Mouse (Mus musculus) liver, adult 2 months (tissue): ENCODE measurements at regions not wholly inside any gene's neighbourhood (a gene's known extent, or its start where the extent isn't known, plus 50 kb on each side); places are given as distances from the start of the nearest gene placed in this dataset.

Experiments used
- DNase-seq: peaks from one replicate; pipeline ENCODE4 v3.0.0-alpha.2; 2011; ENCODE audit warnings: low read depth, low spot score; ENCODE audit errors: extremely low read depth
- H3K27ac ChIP-seq: fragments of 200-500 bp; replicated peaks from 2 replicates; pipeline ENCODE4 v1.5.1; 2012; ENCODE audit warnings: low read depth, mild to moderate bottlenecking, control low read depth, inconsistent platforms, low read length; ENCODE audit not compliant: insufficient read depth
- H3K27me3 ChIP-seq: fragments of 200-500 bp; 2 replicates; pipeline ENCODE4 v1.6.1; 2012; ENCODE audit warnings: mild to moderate bottlenecking, moderate library complexity, low read length, inconsistent platforms; ENCODE audit not compliant: control insufficient read depth, insufficient read depth
- H3K36me3 ChIP-seq: fragments of 200-500 bp; 2 replicates; pipeline ENCODE4 v1.6.1; 2012; ENCODE audit warnings: low read length, inconsistent platforms; ENCODE audit not compliant: control insufficient read depth, insufficient read depth
- H3K4me1 ChIP-seq: fragments of 200-500 bp; 2 replicates; pipeline ENCODE4 v1.6.1; 2011; ENCODE audit warnings: low read length; ENCODE audit not compliant: control insufficient read depth, insufficient read depth
- H3K4me3 ChIP-seq: fragments of 200-500 bp; 2 replicates; pipeline ENCODE4 v1.5.1; 2011; ENCODE audit warnings: low read depth, mild to moderate bottlenecking, control low read depth, low read length, moderate library complexity; ENCODE audit not compliant: insufficient read depth
- H3K79me2 ChIP-seq: fragments of 200-500 bp; 2 replicates; pipeline ENCODE4 v1.6.1; 2012; ENCODE audit warnings: inconsistent platforms, mild to moderate bottlenecking, low read length, moderate library complexity; ENCODE audit not compliant: control insufficient read depth, insufficient read depth
- H3K9ac ChIP-seq: fragments of 200-500 bp; 2 replicates; pipeline ENCODE4 v1.6.1; 2012; ENCODE audit warnings: low read depth, mild to moderate bottlenecking, control low read depth, inconsistent platforms, low read length
- CTCF ChIP-seq: fragments of 200-500 bp; IDR thresholded peaks from 2 replicates; pipeline ENCODE4 v1.5.1; 2011; ENCODE audit warnings: low read depth, low read length, control low read depth
- POLR2A ChIP-seq: fragments of 200-500 bp; IDR thresholded peaks from 2 replicates; pipeline ENCODE4 v1.6.1; 2011; ENCODE audit warnings: low read length, control low read depth; ENCODE audit not compliant: insufficient read depth; ENCODE audit errors: extremely low read depth
- WGBS: fragments of 180-500 bp; shearing (Covaris S2); methylation state at CpG from one replicate; pipeline ENCODE4 v1.1.7; 2018; 5-methylcytosine and 5-hydroxymethylcytosine counted together

DNA sequence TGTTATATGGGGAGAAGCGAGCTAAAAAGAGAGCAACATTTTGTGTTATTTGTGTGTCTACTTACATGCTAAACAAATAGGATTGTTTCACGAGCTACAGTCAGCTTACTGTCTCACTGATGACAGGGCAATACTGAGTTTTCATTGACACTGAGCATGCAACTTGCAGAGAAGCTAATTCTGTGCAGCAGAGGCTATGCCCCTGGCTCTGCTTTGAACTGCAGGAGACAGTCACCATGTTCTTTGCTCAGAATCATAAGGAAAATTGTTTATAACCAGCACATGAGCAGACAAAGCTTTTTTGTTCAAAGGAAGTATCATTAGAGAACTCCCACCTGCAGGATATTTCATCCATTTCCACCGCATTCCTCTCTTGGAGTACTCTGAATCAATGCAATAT, 280.8 kb upstream of the Gm9747 start:
- no peaks in the 10 kb centered on the region for H3K36me3 ChIP-seq
- H3K27me3 ChIP-seq: no peaks in the 10 kb centered on the region
- no peaks in the 10 kb centered on the region for H3K79me2 ChIP-seq
- DNase-seq: no peak
- H3K4me3 ChIP-seq: no peak overlapping the region
- peaks cover 11% of the 10 kb centered on the region for H3K4me1 ChIP-seq
- 90% methylated on average over 3 of the region's 3 CpGs for WGBS
- TF ChIP-seq CTCF (no peak), POLR2A (no peak)
- H3K27ac ChIP-seq: no peak overlapping the region
- H3K9ac ChIP-seq: no peak overlapping the region

DNA sequence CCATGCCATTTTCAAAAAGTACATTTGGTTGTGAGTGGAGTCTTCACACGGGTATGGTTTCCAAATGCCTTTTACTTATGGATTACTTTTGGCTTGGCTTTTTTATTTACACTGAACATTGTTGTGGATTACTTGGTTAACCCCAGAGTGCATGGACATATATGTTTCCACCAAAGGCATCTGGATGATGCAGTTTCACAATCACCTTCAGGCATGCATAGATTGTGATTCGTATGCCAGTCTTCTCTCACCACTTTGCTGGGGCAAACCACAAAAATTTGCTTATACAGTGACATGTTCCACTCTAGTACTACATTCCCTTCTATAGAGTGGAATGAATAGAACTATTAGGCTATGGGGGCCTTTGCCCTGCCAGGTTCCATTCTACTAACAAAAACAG, 278.4 kb upstream of the Gm9747 start:
- peaks cover 9% of the 10 kb centered on the region for H3K4me1 ChIP-seq
- no peaks in the 10 kb centered on the region for H3K27me3 ChIP-seq
- WGBS: 84% methylated on average over 2 of the region's 2 CpGs
- no peak overlapping the region for H3K9ac ChIP-seq
- H3K4me3 ChIP-seq: no peak overlapping the region
- TF ChIP-seq CTCF (no peak), POLR2A (no peak)
- no peak for DNase-seq
- no peaks in the 10 kb centered on the region for H3K79me2 ChIP-seq
- H3K36me3 ChIP-seq: no peaks in the 10 kb centered on the region
- H3K27ac ChIP-seq: no peak overlapping the region

DNA sequence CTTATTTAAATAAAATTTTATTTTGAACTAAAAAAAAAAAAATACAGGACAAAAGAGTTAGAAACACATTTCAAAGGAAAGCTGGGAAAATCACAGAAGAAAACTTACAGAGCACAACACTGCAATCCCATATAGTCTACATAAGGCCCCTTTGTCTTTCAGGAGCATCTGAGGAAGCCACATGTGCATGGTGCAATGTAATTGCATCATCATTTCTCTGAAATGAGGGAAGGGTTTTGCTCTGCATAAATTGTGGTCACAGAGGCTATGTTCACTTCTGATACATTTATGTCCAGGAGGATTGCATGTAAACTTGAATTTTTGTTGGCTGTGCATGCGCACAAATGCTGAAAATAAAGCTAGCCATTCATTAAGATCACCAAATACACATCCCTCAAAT, 265.9 kb upstream of the Gm9747 start:
- Histone ChIP-seq H3K27me3 (no peaks in the 10 kb centered on the region), H3K27ac (no peak overlapping the region), H3K4me3 (no peak overlapping the region), H3K36me3 (no peaks in the 10 kb centered on the region), H3K4me1 (peaks cover 3% of the 10 kb centered on the region), H3K9ac (no peak overlapping the region), H3K79me2 (no peaks in the 10 kb centered on the region)
- no peak for TF ChIP-seq CTCF
- no peak for TF ChIP-seq POLR2A
- DNase-seq: no peak
- WGBS: 96% methylated on average over 1 of the region's 1 CpGs

DNA sequence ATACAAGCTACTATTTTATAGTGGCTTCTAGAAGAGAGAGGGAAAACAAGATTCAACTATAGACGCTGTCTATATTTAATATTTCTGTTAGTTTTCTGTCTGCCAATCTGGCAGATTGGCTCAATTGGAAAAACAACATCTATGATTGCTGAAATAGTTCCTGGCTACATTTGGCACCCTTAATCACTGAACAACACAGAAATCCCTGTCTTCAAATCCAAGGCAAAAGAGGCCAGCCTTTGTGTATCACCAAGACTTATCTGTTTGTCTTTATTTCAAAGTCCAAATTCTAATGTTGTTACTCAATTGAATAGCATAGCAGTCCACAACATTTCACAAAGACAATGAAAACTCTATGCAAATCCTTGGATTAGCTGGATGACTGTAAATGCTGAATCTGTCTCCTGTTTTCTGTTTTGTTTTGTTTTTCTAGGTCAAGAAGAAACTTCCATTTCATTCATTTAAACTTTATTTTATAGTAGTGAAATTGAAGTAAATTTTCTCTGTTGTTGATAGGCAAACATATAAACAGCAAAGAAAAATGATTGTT, 265.1 kb upstream of the Gm9747 start:
- WGBS: 22% methylated on average over 1 of the region's 1 CpGs

DNA sequence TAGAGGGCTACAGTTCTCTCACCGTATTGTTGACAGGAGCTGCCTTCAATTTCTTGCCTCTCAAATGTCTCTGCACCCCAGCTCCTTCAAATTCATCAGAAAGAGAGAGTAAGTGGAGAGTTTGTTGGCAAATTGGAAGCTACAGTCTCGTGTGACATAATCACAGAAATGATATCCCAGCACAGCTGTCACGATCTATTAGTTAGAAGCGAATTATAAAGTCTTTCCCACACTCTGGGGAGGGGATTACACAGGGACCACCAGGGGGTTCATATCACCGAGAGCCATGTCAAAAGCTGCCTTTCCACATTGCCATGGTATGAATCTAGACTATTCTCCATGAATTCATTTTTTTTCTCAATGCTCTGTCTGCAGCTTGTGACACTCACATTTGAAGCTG, 260.3 kb upstream of the Gm9747 start:
- H3K36me3 ChIP-seq: no peaks in the 10 kb centered on the region
- TF ChIP-seq CTCF (no peak), POLR2A (no peak)
- 89% methylated on average over 5 of the region's 5 CpGs for WGBS
- no peak for DNase-seq
- no peak overlapping the region for H3K4me3 ChIP-seq
- H3K79me2 ChIP-seq: no peaks in the 10 kb centered on the region
- H3K4me1 ChIP-seq: no peaks in the 10 kb centered on the region; the same call in 1 of the 2 replicates
- H3K27ac ChIP-seq: no peak overlapping the region
- H3K27me3 ChIP-seq: no peaks in the 10 kb centered on the region
- H3K9ac ChIP-seq: no peak overlapping the region

More for the DNA sequence above, 265.1 kb upstream of the Gm9747 start:
- Histone ChIP-seq H3K4me1 (peaks cover 3% of the 10 kb centered on the region), H3K27me3 (no peaks in the 10 kb centered on the region), H3K79me2 (no peaks in the 10 kb centered on the region), H3K27ac (no peak overlapping the region), H3K9ac (no peak overlapping the region), H3K36me3 (no peaks in the 10 kb centered on the region), H3K4me3 (no peak overlapping the region)
- TF ChIP-seq CTCF (no peak), POLR2A (no peak)
- peak; percentile 88 for DNase-seq

DNA sequence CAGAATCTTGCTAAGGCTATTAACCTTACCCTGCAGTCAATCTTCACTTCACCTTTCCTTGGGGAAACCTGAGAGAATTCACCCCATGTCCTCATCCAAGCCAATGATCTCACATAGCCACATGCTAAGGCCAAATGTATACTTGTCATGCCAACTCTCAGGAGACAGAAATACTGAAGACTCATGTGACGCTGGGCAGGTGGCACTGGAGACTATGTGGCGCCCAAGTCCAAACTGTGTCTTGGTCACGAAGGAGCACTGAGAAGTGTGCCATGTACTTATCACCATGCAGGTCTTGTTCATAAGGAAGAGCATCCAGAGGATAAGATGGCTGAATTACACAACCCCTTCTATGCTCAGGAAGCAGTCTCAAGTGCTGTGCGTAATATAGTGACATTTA, 259.4 kb upstream of the Gm9747 start:
- 89% methylated on average over 4 of the region's 4 CpGs for WGBS
- Histone ChIP-seq H3K27ac (no peak overlapping the region), H3K36me3 (no peaks in the 10 kb centered on the region), H3K9ac (no peak overlapping the region), H3K79me2 (no peaks in the 10 kb centered on the region), H3K27me3 (no peaks in the 10 kb centered on the region), H3K4me1 (no peaks in the 10 kb centered on the region), H3K4me3 (no peak overlapping the region)
- no peak for TF ChIP-seq POLR2A
- TF ChIP-seq CTCF: no peak
- DNase-seq: no peak
